Mouse (Mus musculus) lung, adult 2 months (tissue): ENCODE data around the gene Gcnt3. TPM values are rescaled to one million over a fixed set of nuclear protein-coding genes. Genes with fewer than 3 reads are reported as not detected.

Experiments used
- DNase-seq: peaks from one replicate; pipeline ENCODE4 v3.0.0; 2022
- H3K4me1 ChIP-seq: fragments of 200-500 bp; 2 replicates; pipeline ENCODE4 v1.6.1; 2011; ENCODE audit warnings: low read length; ENCODE audit not compliant: control insufficient read depth, insufficient read depth
- H3K4me3 ChIP-seq: fragments of 200-500 bp; replicated peaks from 2 replicates; pipeline ENCODE3; 2011; ENCODE audit warnings: low read depth, mild to moderate bottlenecking, control low read depth, low read length; ENCODE audit errors: extremely low read depth
- CTCF ChIP-seq: fragments of 200-500 bp; IDR thresholded peaks from 2 replicates; pipeline ENCODE4 v1.5.1; 2011; ENCODE audit warnings: mild to moderate bottlenecking, low read length, control low read depth; ENCODE audit not compliant: insufficient read depth
- POLR2A ChIP-seq: fragments of 200-500 bp; IDR thresholded peaks from 2 replicates; pipeline ENCODE4 v1.6.1; 2011; ENCODE audit warnings: low read depth, mild to moderate bottlenecking, control low read depth, low read length, borderline replicate concordance; ENCODE audit errors: extremely low read depth
- WGBS: fragments of 180-500 bp; shearing (Covaris S2); methylation state at CpG from one replicate; pipeline ENCODE4 v1.1.7; 2018; 5-methylcytosine and 5-hydroxymethylcytosine counted together
- polyA plus RNA-seq: library from polyadenylated mRNA; depleted of rRNA; stranded (reverse); fragments of >200 nt; gene quantifications from 2 replicates; pipeline ENCODE4 v1.2.3, GENCODE M21; 2012; rRNA removed

Gcnt3 gene
- polyA plus RNA-seq, 1 experiment: not detected

GRCm38 (mm10) chr9:69990346-69990745, 47.5 kb downstream of the Gcnt3 start:
- peaks cover 33% of the 10 kb centered on the region for H3K4me1 ChIP-seq
- no peak for DNase-seq
- peak overlapping the region; percentile 6 for H3K4me3 ChIP-seq
- TF ChIP-seq CTCF: no peak
- no peak for TF ChIP-seq POLR2A
- WGBS: 5% methylated on average over 5 of the region's 5 CpGs

- Histone ChIP-seq H3K4me3 (peak within 1 kb of the TSS; percentile 94), H3K4me1 (peaks cover 33% of the 10 kb centered on the region)
- DNase-seq: peak; percentile 92
- under 1% methylated on average over 76 of the region's 76 CpGs for WGBS
- TF ChIP-seq CTCF (no peak), POLR2A (peak; percentile 92)
Observed at GRCm38 (mm10) chr9:69989303-69990121, 48.4 kb downstream of the Gcnt3 start, which contains the start of gene Bnip2. Gene Bnip2, plus strand, starts transcription at chr9:69989466.

- peaks cover 28% of the 10 kb centered on the region for H3K4me1 ChIP-seq
- DNase-seq: no peak
- 27% methylated on average over 16 of the region's 16 CpGs for WGBS
- no peak for TF ChIP-seq POLR2A
- TF ChIP-seq CTCF: no peak
- peak overlapping the region; percentile 62 for H3K4me3 ChIP-seq
Observed at GRCm38 (mm10) chr9:69988706-69989302, 49.1 kb downstream of the Gcnt3 start.

GRCm38 (mm10) chr9:69987579-69987978, 50.3 kb downstream of the Gcnt3 start:
- H3K4me1 ChIP-seq: peaks cover 20% of the 10 kb centered on the region
- DNase-seq: no peak
- TF ChIP-seq CTCF (peak; percentile 18; the same call in 1 of the 2 replicates), POLR2A (no peak)
- 0% methylated on average over 3 of the region's 3 CpGs for WGBS
- H3K4me3 ChIP-seq: no peak overlapping the region

- WGBS: 79% methylated on average over 5 of the region's 5 CpGs
- Histone ChIP-seq H3K4me1 (peaks cover 12% of the 10 kb centered on the region; the same call in 1 of the 2 replicates), H3K4me3 (no peak overlapping the region)
- DNase-seq: no peak
- TF ChIP-seq POLR2A: no peak
Observed at GRCm38 (mm10) chr9:69986571-69986970, 51.3 kb downstream of the Gcnt3 start.

GRCm38 (mm10) chr9:69986063-69986462, 51.8 kb downstream of the Gcnt3 start:
- DNase-seq: no peak
- WGBS: 82% methylated on average over 10 of the region's 10 CpGs
- Histone ChIP-seq H3K4me1 (peaks cover 12% of the 10 kb centered on the region; the same call in 1 of the 2 replicates), H3K4me3 (no peak overlapping the region)
- TF ChIP-seq CTCF: no peak
- TF ChIP-seq POLR2A: no peak

- WGBS: 82% methylated on average over 1 of the region's 1 CpGs
- DNase-seq: no peak
- no peak overlapping the region for H3K4me3 ChIP-seq
- TF ChIP-seq POLR2A: no peak
- TF ChIP-seq CTCF: no peak
- peaks cover 9% of the 10 kb centered on the region; the same call in 1 of the 2 replicates for H3K4me1 ChIP-seq
Observed at GRCm38 (mm10) chr9:69985526-69985925, 52.4 kb downstream of the Gcnt3 start.

Other genes starting within 250 kb of the Gcnt3 start
- 34.8 and 50.1 TPM in 2 replicates for gene Bnip2, start 48.6 kb downstream of the Gcnt3 start, polyA plus RNA-seq
- gene Gtf2a2, start 25.5 kb downstream of the Gcnt3 start, polyA plus RNA-seq: 13.0 and 16.4 TPM in 2 replicates
- gene Fam81a, start 104.5 kb upstream of the Gcnt3 start, polyA plus RNA-seq: 1.2 and 2.2 TPM in 2 replicates
- gene Myo1e, start 169.3 kb upstream of the Gcnt3 start, polyA plus RNA-seq: 13.7 and 21.2 TPM in 2 replicates